Mouse (Mus musculus) G1E-ER4 (cell line): ENCODE data around the gene Camsap2. TPM values are rescaled to one million over a fixed set of nuclear protein-coding genes. Genes with fewer than 3 reads are reported as not detected.

ENCODE experiments used
- GATA1 ChIP-seq: IDR thresholded peaks from one replicate; pipeline ENCODE4 v1.8.0; 2012; ENCODE audit warnings: low read length, inconsistent platforms
- polyA plus RNA-seq: library from polyadenylated mRNA; stranded (reverse); fragments of >175 nt; gene quantifications from 2 replicates; pipeline ENCODE4 v1.2.3, GENCODE M21; 2012

The Camsap2 gene
- polyA plus RNA-seq, 1 experiment = 25.9 TPM

GRCm38 (mm10) chr1:136350699-136351200, 4.8 kb upstream of the Camsap2 start:
- TF ChIP-seq GATA1 = no peak

- TF ChIP-seq GATA1 = no peak
These were observed 2.2 kb upstream of the Camsap2 start for GRCm38 (mm10) chr1:136348137-136348536.

- TF ChIP-seq GATA1 = peak; percentile 46
These were observed 1.2 kb upstream of the Camsap2 start for GRCm38 (mm10) chr1:136347140-136347539.

GRCm38 (mm10) chr1:136346373-136347035, 600 bp upstream of the Camsap2 start:
- no peak for TF ChIP-seq GATA1

DNA sequence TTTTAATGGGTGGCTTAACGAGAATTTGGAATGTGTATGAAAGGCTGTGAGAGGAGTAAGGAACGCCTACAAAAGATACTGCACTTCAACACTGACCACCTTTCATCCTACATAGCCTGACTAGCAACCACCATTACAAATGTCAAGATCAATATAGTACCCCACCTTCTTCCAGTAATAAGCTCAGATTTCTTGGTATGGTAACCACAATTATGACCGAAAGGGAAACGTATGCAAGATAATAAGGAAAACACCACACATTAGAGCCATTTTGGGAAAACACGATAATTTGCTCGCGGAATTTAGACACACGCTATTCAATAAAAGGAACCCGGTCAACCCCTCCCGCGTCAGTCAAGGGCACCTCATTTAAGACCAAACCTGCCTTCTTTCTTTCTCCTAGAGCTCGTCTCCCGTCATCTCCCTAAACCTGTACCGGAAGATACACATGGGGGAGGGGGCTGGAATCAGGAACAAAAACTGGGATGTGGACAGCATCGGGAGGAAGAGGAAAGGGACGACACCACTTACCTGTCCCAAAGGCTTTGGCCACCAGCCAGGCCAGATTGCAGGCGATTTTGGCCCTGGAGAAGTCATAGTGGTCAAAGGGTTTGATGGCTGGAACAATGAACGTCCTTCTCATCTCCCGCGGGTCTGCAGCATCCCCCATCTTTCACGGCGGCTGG, 993 bp downstream of the Camsap2 start:
- TF ChIP-seq GATA1 = no peak

DNA sequence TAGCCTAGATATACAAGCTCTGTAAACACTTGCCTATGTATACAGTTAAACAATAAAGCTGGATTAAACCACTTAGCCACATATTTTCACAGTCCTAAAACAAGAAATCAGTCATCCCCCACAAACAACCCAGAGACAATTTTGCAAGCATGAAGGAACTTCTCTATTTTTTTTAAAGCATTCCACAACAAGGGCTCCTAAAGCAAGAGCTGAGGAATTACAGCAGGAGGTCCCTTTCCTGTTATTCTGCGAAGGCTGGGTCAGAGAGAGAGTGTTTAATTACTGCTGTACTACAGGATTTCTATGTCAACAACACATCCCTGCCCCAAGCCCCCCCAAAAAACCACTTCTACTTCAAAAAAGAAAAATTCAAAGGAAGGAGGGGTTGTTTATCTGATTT, 1.6 kb downstream of the Camsap2 start:
- no peak for TF ChIP-seq GATA1

- no peak for TF ChIP-seq GATA1
These were observed 2.2 kb downstream of the Camsap2 start for GRCm38 (mm10) chr1:136343727-136344126.

GRCm38 (mm10) chr1:136340541-136340940, 5.4 kb downstream of the Camsap2 start:
- no peak for TF ChIP-seq GATA1

DNA sequence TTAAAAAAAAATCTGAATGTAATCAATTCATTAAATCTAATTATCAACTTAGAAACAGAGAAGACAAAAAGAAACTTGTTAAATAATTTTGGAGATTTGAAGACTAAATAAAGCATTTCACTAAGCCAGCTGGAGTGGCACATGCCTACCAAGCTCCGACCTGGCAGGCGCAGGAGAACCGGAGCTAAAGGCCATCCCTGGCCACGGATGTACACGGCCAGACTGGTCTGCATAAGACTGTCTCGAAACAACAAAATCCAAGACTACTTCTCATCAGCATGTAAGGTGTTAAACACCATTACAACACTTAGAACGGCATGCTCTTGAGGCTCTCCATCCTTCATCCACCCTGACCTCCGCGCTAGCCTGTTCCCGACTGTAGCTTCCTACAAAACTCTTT, 11.2 kb downstream of the Camsap2 start:
- TF ChIP-seq GATA1 = no peak

GRCm38 (mm10) chr1:136333512-136333911, 12.4 kb downstream of the Camsap2 start:
- no peak for TF ChIP-seq GATA1

DNA sequence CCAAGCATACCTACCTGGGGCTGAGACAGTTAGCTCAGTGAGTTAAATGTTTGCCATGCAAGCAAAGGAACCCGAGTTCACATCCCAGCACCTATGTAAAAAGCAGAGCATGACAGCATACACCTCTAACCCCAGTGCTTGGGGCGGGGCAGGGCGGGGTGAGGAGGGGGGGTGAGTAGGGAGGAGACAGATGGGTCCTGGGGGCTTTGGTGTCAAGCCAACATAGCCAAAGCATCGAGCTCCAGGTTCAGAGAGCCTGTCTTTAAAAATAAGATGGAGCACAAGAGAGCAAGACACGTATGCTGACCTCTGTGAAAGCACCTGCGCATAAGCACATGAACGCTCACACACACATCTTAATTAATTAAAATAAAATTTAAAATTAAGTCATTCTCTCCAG, 12.8 kb downstream of the Camsap2 start:
- TF ChIP-seq GATA1 = no peak

DNA sequence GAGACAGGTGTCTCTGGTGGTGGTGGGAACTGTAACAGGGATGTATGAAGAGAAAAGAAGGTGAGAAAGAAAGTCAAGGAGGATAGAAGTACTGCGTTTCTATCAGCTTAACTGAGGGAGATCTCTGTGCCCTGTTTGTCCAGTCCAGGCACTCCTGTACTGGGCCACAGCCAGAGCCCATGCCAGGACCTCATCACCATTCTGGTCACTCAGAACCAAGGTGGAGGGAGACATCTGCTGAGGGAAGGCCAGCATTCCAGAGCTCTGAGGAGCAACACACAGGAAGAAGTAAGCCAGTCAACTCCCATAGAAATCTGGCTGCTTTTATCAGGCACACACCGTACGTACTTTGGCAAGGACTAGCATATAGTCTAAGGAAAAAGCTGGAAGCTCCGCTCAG, 14.1 kb downstream of the Camsap2 start:
- no peak for TF ChIP-seq GATA1

DNA sequence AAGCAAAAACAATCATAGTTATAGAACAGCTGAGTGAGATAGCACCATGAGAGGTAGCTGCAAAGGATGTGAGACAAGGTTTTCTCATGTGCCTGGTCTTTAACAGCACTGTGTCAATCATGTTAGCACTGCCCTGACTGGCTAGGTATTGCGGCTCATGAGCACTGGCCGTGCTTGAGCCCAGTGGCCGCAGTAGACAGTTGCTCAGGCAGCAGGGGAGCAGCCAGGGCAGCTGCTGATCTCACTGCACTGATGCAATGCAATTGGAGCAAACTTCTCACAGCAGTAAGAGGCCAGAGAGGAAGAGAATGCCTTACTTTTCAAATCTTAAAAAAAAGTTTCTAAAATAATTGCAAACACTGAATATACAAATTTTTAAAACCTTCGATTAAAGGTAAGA, 16.5 kb downstream of the Camsap2 start:
- no peak for TF ChIP-seq GATA1

DNA sequence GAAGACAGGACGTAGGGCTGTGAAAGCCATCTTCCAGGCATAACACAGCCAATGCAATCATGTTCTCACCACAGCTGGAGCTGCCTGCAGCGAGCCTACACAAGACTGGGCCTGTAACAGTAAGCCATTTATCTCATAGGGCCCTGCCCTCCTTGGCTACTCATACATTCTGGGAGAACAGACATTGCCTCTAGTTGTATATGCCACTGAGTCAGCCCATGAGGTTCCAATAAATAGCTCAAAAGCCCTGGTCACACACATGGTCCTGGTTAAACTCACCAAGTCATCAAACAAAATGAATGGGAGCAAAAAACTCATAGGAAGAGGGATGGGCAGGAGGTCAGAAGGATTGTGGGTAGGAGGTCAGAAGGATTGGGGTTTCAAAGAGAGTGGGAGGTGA, 17.3 kb downstream of the Camsap2 start:
- TF ChIP-seq GATA1 = no peak

DNA sequence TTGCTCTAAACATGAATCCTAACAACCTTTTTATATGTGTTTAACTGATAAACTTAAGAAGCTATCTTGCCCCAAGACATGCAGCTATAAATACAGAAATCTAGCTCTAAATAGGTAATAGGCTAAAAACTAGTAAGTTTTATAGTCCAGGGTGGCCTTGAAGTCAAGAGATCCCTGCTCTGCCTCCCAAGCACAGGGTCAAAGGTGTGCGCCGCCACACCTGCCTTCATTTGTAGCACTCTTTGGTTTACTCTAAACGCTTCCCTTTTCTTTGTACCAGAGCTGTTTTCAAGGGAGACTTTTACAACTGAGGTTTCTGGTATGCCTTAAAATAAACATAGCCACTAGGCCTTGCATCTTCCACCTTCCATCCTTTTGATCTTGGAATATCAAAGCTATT, 18.3 kb downstream of the Camsap2 start:
- no peak for TF ChIP-seq GATA1

- no peak for TF ChIP-seq GATA1
These were observed 20.0 kb downstream of the Camsap2 start for GRCm38 (mm10) chr1:136325933-136326332.

DNA sequence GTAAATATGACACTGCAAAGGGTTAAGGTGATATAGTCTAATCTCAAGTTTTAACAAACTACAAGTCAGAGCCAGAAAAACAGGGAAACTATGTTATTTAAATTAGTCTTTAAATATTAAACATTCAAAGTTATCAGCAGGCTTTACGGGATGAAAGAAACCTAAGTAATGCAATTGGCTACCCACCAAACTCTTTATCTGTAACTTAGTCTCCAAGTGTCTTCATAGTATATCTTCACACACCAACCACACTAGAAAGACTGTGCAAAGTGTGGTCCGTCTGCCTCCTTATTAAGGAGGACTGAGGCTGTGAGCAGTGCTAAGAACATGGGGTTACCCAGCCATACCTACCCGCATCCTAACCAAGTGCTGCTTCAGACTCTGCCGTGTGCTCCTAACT, 23.6 kb downstream of the Camsap2 start:
- TF ChIP-seq GATA1 = no peak
